Mouse (Mus musculus) macrophage (primary cell): ENCODE measurements around the gene Runx2. TPM values are rescaled to one million over a fixed set of nuclear protein-coding genes. Genes with fewer than 3 reads are reported as not detected.

ENCODE experiments used
- H3K27ac ChIP-seq: fragments of 350-480 bp; formaldehyde crosslinking; 2 replicates; pipeline ENCODE4 v1.9.0; 2021
- H3K36me3 ChIP-seq: fragments of 350-480 bp; formaldehyde crosslinking; 2 replicates; pipeline ENCODE4 v1.9.0; 2021; ENCODE audit errors: inconsistent target
- H3K4me3 ChIP-seq: fragments of 350-480 bp; formaldehyde crosslinking; 2 replicates; pipeline ENCODE4 v1.9.0; 2021; ENCODE audit errors: inconsistent target
- H3K79me2 ChIP-seq: fragments of 350-480 bp; formaldehyde crosslinking; 2 replicates; pipeline ENCODE4 v1.9.0; 2021; ENCODE audit errors: inconsistent target
- WGBS: methylation state at CpG from one replicate; pipeline ENCODE4 v1.1.7; 2026; ENCODE audit warnings: inconsistent platforms; ENCODE audit not compliant: missing documents; 5-methylcytosine and 5-hydroxymethylcytosine counted together
- polyA plus RNA-seq: library from polyadenylated mRNA; stranded (reverse); fragments of 250-400 nt; gene quantifications from 3 replicates; pipeline ENCODE4 v1.2.4, GENCODE M21; 2018; ENCODE audit warnings: inconsistent platforms

The Runx2 gene
- polyA plus RNA-seq, 1 experiment from 2014 or later = 2.8 TPM

GRCm38 (mm10) chr17:44649056-44649455, 165.5 kb downstream of the Runx2 start:
- Histone ChIP-seq H3K4me3 (no peak overlapping the region), H3K79me2 (no peaks in the 10 kb centered on the region), H3K27ac (no peak overlapping the region), H3K36me3 (no peaks in the 10 kb centered on the region)
- WGBS = 90% methylated on average over 8 of the region's 8 CpGs

GRCm38 (mm10) chr17:44647916-44648315, 166.7 kb downstream of the Runx2 start:
- Histone ChIP-seq H3K27ac (no peak overlapping the region), H3K4me3 (no peak overlapping the region), H3K36me3 (no peaks in the 10 kb centered on the region), H3K79me2 (no peaks in the 10 kb centered on the region)
- 96% methylated on average over 6 of the region's 6 CpGs for WGBS

GRCm38 (mm10) chr17:44645146-44645545, 169.5 kb downstream of the Runx2 start:
- H3K79me2 ChIP-seq = no peaks in the 10 kb centered on the region
- H3K36me3 ChIP-seq = no peaks in the 10 kb centered on the region
- WGBS = 78% methylated on average over 8 of the region's 8 CpGs
- no peak overlapping the region for H3K4me3 ChIP-seq
- no peak overlapping the region for H3K27ac ChIP-seq

GRCm38 (mm10) chr17:44643260-44643659, 171.3 kb downstream of the Runx2 start:
- Histone ChIP-seq H3K36me3 (no peaks in the 10 kb centered on the region), H3K4me3 (no peak overlapping the region), H3K79me2 (no peaks in the 10 kb centered on the region), H3K27ac (no peak overlapping the region)
- WGBS = 95% methylated on average over 6 of the region's 6 CpGs

GRCm38 (mm10) chr17:44642126-44642525, 172.5 kb downstream of the Runx2 start:
- 49% methylated on average over 4 of the region's 4 CpGs for WGBS
- H3K36me3 ChIP-seq = no peaks in the 10 kb centered on the region
- no peak overlapping the region for H3K4me3 ChIP-seq
- no peaks in the 10 kb centered on the region for H3K79me2 ChIP-seq
- no peak overlapping the region for H3K27ac ChIP-seq

DNA sequence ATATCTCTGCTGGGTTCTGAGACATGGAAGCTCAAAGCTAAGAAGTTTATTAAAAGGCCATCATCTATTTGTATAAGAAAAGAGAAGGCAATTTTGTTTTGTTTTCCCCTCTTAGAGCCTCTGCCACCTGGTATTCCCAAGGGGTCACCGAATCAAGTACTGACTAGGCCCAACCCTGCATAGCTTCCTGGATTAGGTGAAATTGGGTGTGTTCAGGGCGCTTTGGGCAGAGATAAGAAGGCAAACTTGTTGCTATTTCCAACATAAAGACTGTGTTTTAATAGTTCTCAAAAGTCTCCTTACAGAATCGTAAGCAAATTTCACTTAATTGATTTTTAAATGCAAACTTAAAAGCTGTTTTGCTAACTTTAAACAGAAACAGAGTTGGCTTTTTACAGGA, 173.7 kb downstream of the Runx2 start:
- Histone ChIP-seq H3K79me2 (no peaks in the 10 kb centered on the region), H3K27ac (no peak overlapping the region), H3K4me3 (no peak overlapping the region), H3K36me3 (no peaks in the 10 kb centered on the region)
- WGBS = 98% methylated on average over 3 of the region's 3 CpGs

GRCm38 (mm10) chr17:44639446-44639845, 175.2 kb downstream of the Runx2 start:
- H3K36me3 ChIP-seq = no peaks in the 10 kb centered on the region
- no peak overlapping the region for H3K27ac ChIP-seq
- H3K79me2 ChIP-seq = no peaks in the 10 kb centered on the region
- no peak overlapping the region for H3K4me3 ChIP-seq
- WGBS = 99% methylated on average over 14 of the region's 14 CpGs

DNA sequence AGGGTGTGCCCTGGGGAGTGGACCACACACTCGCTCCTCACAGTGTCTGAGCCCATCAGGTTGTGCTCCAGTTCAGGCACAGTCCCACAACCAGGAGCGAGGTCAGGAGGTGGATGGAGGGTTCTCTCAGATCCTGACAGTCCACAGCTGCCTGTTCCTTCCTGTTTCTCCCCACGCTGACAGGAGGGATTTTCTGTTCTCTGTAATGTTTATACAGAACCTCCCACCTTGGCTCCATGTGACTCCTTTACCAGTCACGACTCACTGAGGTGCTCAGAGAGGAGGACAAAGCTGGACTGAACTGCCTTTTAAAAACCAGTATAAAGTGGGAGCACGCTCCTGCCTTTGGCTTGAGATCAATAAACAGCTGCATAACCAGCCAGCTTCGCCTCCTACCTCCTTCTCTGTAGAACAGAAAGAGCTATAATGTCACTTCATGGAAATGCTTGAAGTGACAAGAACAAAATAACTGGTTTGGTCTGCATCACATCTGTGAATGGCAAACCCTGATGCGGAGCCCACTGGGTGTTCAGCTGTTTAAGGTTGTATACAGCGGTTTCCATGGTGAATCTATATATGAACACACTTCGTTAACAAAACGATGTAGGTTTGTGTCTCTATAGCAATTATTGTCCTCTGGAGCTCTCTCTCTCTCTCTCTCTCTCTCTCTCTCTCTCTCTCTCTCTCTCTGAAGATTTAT, 177.3 kb downstream of the Runx2 start:
- H3K36me3 ChIP-seq = no peaks in the 10 kb centered on the region
- no peak overlapping the region for H3K27ac ChIP-seq
- no peak overlapping the region for H3K4me3 ChIP-seq
- 87% methylated on average over 10 of the region's 10 CpGs for WGBS
- H3K79me2 ChIP-seq = no peaks in the 10 kb centered on the region

DNA sequence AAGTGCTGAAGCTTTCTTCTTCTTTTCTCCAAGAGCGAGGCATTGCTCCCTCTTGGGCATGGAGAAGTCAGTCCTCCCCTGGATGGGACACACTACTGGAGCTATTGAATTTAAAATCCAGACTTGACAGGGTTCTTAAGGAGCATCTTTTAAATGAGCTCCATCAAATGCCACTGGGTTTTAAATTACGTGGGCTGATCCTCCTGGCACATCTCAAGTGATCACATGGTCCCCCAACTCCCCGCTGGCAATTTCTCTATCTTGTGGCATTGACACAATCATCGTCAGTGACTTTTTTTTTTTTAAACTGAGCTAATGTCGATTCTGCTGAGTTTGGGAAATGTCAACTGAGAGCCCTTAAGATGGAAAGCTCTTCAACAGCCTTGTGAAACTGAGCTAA, 180.1 kb downstream of the Runx2 start:
- Histone ChIP-seq H3K79me2 (no peaks in the 10 kb centered on the region), H3K4me3 (no peak overlapping the region), H3K27ac (no peak overlapping the region), H3K36me3 (no peaks in the 10 kb centered on the region)
- 86% methylated on average over 5 of the region's 5 CpGs for WGBS

GRCm38 (mm10) chr17:44633607-44634415, 180.8 kb downstream of the Runx2 start:
- Histone ChIP-seq H3K36me3 (no peaks in the 10 kb centered on the region), H3K79me2 (no peaks in the 10 kb centered on the region), H3K27ac (no peak overlapping the region), H3K4me3 (no peak overlapping the region)
- WGBS = 88% methylated on average over 13 of the region's 14 CpGs

DNA sequence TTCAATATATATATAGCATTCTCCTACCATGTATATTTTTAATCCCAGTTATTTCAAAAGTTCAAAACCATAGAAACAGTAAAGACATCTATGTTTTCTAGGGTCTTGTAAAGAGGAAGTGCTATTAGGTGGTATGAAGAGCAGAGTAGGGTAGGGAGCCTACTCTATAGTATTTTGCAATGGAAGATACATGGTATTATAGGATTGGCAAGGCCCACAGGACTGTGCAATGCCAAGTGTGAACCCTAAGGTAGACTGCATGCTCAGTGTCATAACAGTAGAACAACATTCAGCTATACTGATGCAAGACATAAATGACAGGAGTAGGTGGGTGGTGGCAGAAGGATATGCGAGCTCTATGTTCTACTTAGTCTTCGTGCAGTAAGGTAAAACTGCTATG, 181.7 kb downstream of the Runx2 start:
- no peak overlapping the region for H3K4me3 ChIP-seq
- 96% methylated on average over 2 of the region's 2 CpGs for WGBS
- H3K36me3 ChIP-seq = no peaks in the 10 kb centered on the region
- H3K79me2 ChIP-seq = no peaks in the 10 kb centered on the region
- no peak overlapping the region for H3K27ac ChIP-seq

DNA sequence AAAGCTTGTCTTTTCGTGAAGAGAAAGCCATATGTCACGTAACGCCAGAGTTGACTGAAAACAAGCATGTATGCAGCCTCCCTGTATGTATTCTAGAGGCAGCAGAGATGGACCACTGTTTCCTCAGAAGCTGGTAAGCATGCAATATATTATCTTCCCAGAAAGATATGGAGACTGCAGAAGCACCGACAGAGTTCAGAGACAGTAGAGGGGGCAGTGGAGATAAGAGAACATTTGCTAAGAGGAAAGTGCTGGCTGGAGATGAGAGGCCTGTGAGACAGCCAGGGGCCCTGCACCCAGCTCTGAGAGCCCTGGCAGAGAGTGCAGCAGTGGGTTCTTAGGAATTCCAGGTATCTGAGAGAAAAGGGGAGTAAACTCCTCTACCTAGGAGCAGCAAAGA, 182.3 kb downstream of the Runx2 start:
- Histone ChIP-seq H3K36me3 (no peaks in the 10 kb centered on the region), H3K79me2 (no peaks in the 10 kb centered on the region), H3K27ac (no peak overlapping the region), H3K4me3 (no peak overlapping the region)
- 76% methylated on average over 4 of the region's 4 CpGs for WGBS

DNA sequence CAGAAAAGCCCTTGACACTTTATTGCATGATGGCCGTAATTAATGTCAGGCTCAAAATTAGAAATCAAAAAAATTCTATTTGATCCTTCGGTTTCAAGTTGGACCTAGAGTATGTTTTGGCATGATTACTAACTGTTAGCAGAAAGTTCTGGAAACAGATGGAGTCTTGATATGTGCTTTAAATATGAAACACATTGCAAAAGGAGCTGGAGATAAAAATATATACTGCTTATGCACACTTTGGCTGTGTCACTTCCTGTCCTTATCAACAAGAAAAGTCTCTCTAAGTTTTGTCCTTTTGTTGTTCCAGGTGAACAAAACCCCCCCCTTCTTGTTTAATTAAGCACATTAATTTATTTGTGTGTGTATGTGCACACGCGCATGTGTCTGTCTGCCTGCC, 183.0 kb downstream of the Runx2 start:
- 61% methylated on average over 4 of the region's 4 CpGs for WGBS
- Histone ChIP-seq H3K79me2 (no peaks in the 10 kb centered on the region), H3K36me3 (no peaks in the 10 kb centered on the region), H3K27ac (no peak overlapping the region), H3K4me3 (no peak overlapping the region)

DNA sequence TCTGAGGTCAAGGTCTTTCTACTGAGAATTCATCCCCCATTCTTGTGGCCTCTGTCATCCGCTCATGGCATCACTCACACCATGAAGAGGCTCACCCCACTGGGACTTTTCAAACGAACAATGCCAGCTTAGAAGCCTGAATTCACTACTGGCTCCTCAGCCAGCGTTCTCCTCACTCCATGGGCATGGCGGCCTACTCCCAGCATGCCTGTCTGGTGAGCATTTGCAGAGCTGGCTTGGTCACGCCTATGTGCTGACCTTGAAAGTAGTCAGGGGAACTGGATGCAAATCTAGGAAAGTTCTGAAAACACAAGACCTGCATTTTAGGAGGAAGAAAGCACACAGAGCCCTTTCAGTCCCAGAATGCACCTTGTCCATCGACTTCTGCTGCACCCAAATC, 187.3 kb downstream of the Runx2 start:
- no peaks in the 10 kb centered on the region for H3K36me3 ChIP-seq
- no peak overlapping the region for H3K27ac ChIP-seq
- H3K4me3 ChIP-seq = no peak overlapping the region
- H3K79me2 ChIP-seq = no peaks in the 10 kb centered on the region
- 88% methylated on average over 6 of the region's 6 CpGs for WGBS

- H3K36me3 ChIP-seq = no peaks in the 10 kb centered on the region
- H3K79me2 ChIP-seq = no peaks in the 10 kb centered on the region
- no peak overlapping the region for H3K4me3 ChIP-seq
- WGBS = 50% methylated on average over 2 of the region's 2 CpGs
- no peak overlapping the region for H3K27ac ChIP-seq
Measured at GRCm38 (mm10) chr17:44623707-44624106, 190.9 kb downstream of the Runx2 start.
